Mouse (Mus musculus) testis, postnatal 14 days (tissue): ENCODE results near the gene Sdf4.

Experiments used
- DNase-seq: peaks from one replicate; pipeline ENCODE4 v3.0.0; 2021; ENCODE audit warnings: low spot score

Gene Sdf4

DNA sequence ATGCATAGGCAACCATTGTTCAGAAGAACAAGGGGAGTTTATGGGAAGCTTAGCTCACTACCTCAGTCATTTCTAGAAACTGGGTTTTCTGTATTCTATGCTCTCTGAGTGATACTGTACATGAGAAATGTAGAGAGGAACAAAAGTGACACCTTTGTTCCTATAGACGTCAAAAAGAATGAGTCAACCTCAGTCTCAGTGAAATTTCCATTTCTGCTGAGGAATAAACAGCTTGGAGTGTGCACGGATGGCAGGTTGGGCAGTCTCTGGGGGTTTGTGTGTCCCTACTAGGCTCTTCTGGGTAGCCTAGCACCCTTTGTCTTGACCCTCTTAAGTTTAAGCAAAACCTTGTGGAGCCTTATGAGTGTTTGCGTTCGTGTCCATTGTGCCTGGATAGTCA, 15.7 kb downstream of the Sdf4 start:
- no peak for DNase-seq

DNA sequence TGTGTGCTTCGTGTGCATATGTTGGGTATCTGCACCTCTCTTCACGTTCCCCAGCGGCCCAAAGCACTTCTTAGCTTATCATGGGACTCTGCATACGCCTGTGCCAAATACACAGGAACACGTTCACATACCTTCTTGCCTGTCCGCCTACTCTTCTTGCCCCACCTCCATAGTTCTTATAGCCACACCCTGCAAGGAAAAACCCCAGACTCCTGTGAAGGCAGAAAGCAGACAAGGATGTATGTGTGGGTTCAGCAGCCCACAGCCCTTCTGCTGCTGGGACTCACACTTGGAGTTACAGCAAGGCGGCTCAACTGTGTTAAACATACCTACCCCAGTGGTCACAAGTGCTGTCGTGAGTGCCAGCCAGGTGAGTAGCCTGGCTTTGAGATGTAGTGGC, 21.0 kb downstream of the Sdf4 start, which contains the start of gene Tnfrsf4:
TSS of gene Tnfrsf4 (plus strand) at position 207 of the 400 bp plus-strand sequence.
- DNase-seq, result no peak

DNA sequence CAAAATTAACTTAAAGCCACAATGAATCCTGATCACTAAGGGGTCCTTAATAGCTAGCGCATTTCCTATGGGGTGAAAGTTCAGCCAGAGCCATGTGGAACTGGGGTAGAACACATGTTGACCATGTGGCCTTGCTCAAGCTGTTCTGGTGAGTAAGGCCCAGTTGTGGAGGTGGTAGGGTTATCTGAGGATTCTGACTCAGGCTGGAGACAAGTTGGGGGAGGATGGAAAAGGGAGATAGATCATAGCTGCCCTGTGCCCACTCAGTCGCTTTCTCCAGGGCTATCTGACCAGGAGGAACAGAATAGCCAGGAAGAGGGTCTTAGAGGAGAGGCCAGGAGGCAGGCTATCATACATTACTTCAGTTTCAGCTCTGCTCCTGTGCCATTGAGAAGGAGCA, 21.8 kb downstream of the Sdf4 start:
- no peak for DNase-seq

- DNase-seq, result no peak
Measured at GRCm38 (mm10) chr4:156019771-156020170, 27.1 kb downstream of the Sdf4 start.

DNA sequence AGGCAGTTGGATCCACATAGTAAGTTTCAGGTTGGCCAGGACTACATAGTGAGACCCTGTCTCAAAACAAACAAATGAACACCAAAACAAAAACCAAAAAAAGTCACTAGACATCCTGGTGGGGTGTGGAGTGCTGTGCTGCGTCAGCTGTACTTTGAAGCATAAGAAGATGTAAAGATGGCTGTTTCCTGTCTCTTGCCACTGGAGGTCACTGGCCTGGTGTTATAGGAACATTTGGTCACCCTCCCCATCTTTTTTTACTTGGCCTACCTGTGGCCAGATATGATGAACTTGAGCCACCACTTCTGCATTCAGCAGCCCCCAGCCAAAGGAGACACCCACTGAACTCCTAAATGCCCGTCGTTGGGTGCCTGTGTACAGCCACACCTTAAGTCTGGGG, 28.7 kb downstream of the Sdf4 start:
- DNase-seq, result no peak

DNA sequence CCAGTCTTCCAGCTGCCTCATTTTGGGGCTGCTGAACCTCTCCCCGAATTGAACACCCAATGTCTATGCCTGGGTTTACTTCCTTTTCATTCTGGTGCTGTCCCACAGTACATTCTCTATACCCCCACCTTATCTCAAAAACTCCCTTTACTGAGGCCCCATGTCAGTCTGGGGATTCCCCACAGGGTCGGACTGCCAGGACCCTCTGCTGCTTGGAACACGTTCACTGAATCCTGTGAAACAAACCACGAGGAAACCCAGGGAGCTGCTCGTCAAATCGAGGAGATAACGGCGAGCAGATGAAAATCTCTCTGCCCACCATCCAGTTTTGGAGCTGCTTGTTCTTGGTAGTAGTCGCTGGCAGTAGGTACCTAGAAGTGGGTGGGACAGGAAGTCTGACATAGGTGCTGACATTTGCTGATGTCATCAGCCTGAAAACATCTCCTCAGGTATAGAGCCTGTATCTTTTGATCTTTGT, 29.3 kb downstream of the Sdf4 start:
- no peak for DNase-seq

GRCm38 (mm10) chr4:156023520-156023919, 30.8 kb downstream of the Sdf4 start:
- no peak for DNase-seq

- no peak for DNase-seq
Measured at GRCm38 (mm10) chr4:156024184-156024583, 31.5 kb downstream of the Sdf4 start.

DNA sequence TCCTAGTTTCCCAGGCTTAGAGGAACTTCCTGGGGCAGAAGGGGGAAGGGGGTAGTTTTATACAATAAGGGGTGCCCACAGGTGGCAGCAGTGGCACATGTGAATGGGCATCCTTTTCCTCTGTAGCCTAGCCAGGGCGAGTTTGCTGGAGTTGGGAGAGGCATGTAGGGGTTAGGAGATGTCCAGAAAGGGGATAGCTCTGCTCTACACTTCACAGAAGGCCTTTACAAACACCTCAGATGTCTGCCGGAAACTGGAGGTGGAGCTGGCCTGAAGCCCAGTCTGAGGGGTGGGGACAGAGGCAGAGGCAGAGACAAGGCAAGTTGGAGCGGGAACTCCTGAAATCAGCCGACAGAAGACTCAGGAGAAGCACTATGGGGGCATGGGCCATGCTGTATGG, 33.3 kb downstream of the Sdf4 start, which contains the start of gene Tnfrsf18:
TSS of gene Tnfrsf18 (plus strand) at position 152 of the 400 bp plus-strand sequence.
- no peak for DNase-seq

DNA sequence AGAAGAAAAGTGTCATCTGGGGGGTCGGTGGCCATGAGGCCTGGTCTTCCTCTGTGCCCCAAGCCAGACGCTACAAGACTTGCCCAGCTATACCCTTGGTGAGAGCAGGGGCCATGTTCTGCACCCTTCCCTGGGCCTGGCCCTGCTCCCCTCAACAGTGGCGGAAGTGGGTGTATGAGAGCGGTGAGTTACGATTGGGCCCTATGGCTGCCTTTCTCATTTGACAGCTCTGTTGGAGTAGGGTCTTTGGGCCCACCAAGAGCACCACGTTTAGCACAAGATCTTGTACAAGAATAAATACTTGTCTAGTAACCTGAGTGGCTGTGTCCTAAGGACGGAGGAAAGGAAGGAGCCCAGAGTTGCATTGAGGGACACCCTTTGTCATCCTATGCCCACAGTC, 35.9 kb downstream of the Sdf4 start:
- no peak for DNase-seq

- no peak for DNase-seq
Measured at GRCm38 (mm10) chr4:156030651-156031118, 38.0 kb downstream of the Sdf4 start.

- no peak for DNase-seq
Measured at GRCm38 (mm10) chr4:156031255-156031592, 38.6 kb downstream of the Sdf4 start.

GRCm38 (mm10) chr4:156031593-156032391, 39.1 kb downstream of the Sdf4 start:
- peak; percentile 78 for DNase-seq

GRCm38 (mm10) chr4:156032856-156033255, 40.2 kb downstream of the Sdf4 start:
- DNase-seq, result no peak

DNA sequence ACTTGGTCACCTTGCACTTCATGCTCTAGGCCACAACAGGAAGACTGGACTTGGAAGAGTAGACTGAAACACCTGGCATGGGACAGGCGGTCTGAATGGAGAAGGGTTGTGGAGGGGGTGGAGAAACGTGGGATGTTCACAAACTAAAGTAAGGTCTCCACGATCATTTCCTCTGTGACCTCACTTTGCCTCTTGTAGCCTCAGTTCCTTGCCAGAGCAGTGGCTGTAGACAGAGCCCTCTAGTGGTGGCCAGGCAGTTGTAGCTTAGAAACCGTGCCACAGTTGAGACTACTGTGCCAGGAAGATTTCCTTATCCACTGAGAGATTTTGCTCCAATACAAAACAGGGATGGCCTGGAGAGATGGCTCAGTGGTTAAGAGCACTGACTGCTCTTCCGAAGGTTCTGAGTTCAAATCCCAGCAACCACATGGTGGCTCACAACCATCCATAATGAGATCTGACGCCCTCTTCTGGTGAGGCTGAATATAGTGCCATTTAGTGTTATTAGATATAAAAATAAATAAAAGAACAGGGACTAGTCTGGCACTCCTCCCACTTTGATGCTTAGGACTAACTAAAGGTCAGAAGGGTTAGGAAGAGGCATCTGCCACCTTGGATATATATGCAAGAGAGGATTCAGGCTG, 40.9 kb downstream of the Sdf4 start:
- no peak for DNase-seq

- no peak for DNase-seq
Measured at GRCm38 (mm10) chr4:156034301-156034700, 41.6 kb downstream of the Sdf4 start.

- DNase-seq, result no peak
Measured at GRCm38 (mm10) chr4:156034901-156035300, 42.2 kb downstream of the Sdf4 start.

- DNase-seq, result no peak
Measured at GRCm38 (mm10) chr4:156044754-156045153, 52.1 kb downstream of the Sdf4 start.

DNA sequence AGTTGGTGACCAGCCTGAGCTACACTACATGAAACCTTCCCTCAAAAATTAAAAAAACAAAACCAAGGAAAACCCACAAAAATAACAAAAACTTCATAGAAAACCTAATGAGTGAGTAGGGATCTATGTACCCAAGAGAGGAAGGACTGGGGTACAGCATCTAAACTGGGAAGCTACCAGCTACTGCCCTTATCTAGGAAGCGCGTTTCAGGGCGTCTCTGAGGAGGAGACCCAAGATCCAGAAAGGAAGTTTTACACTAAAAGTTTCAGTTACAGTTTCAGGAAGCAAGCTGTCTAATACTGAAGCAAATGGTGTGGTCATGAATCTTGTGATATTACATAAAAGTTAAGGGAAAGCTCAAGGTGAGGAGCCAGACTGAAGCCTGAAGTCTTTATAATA, 57.1 kb downstream of the Sdf4 start:
- no peak for DNase-seq

DNA sequence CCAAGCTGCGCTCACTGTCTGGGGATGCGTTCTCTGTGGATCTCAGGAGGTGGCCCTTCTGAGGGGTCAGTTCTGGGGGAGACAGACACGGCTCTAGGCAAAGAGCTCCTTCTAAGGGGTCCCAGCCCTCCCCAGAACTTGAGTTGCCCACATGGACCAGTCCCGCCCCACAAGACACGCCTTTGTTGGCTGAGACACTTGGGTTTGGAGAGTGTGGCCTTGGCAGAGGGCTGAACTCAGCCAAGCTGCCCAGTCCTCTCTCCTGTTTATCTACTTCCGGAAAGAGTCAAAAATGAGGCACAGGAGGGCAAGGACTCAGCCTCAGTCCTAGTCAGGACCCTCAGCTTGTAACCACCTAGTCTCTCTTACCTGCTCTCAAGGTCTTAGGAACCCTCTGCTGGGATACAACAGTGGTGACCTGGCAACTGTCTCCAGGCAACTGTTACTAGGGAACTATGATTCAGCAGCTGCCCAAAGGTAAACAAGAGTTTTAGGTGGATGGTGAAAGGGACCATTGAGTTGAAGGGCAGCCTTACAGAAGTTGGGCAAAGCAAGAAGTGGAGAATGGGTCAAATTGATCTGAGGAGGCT, 57.8 kb downstream of the Sdf4 start:
- peak; percentile 45 for DNase-seq

- no peak for DNase-seq
Measured at GRCm38 (mm10) chr4:156053113-156053512, 60.4 kb downstream of the Sdf4 start.

GRCm38 (mm10) chr4:156054130-156054529, 61.5 kb downstream of the Sdf4 start:
- no peak for DNase-seq

DNA sequence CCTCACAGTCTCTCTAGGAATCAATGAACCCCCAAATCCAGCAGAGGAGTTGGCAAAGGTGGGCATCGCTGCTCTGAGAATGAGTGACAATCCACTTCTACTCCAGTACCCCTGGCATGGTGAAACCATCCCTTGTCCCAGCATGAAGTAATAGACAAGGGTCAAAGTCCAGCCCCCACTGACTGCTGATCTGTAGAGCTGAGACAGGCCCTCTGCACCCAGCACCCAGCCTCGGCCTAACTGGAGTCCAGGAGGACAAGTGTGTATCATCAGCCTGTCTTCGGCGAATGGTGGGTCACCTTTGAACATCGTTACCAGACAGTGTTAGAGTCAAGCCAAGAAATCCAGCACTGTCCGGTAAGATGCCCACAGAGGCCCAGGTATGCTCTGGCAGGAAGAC, 61.9 kb downstream of the Sdf4 start:
- no peak for DNase-seq
